Mouse (Mus musculus) cerebellum, postnatal 25 days (tissue): ENCODE measurements around the gene Meox2.
A peak's percentile ranks its signal among the peaks of the same experiment; 100 is the strongest.

Experiments used
- DNase-seq, 2 experiments: peaks; one replicate each; pipeline ENCODE4 v3.0.0; 2021; ENCODE audit warnings: mixed read lengths in 2 of 2

The Meox2 gene

GRCm38 (mm10) chr12:37108390-37108738, at the start of gene Meox2:
Gene Meox2 (plus strand): TSS chr12:37108540.
- peak in 1 of 2 experiments; percentile 3 for DNase-seq

GRCm38 (mm10) chr12:37072636-37073035, 35.7 kb upstream of the Meox2 start:
- DNase-seq = no peak

GRCm38 (mm10) chr12:37077308-37077707, 31.0 kb upstream of the Meox2 start:
- no peak for DNase-seq

- peak in 1 of 2 experiments; percentile 3 for DNase-seq
Observed at GRCm38 (mm10) chr12:37080005-37080404, 28.3 kb upstream of the Meox2 start.

GRCm38 (mm10) chr12:37106541-37106940, 1.8 kb upstream of the Meox2 start:
- DNase-seq = no peak

- DNase-seq = no peak
Observed at GRCm38 (mm10) chr12:37107150-37107549, 1.2 kb upstream of the Meox2 start.

- peak; percentile 6 to 14 for DNase-seq
Observed at GRCm38 (mm10) chr12:37107713-37108389, 489 bp upstream of the Meox2 start.

GRCm38 (mm10) chr12:37108819-37109473, 606 bp downstream of the Meox2 start:
- DNase-seq = peak; percentile 11 to 16

GRCm38 (mm10) chr12:37109474-37110012, 1.2 kb downstream of the Meox2 start:
- peak in 1 of 2 experiments; percentile 5 for DNase-seq

GRCm38 (mm10) chr12:37110977-37111376, 2.6 kb downstream of the Meox2 start:
- DNase-seq = no peak

GRCm38 (mm10) chr12:37119246-37119645, 10.9 kb downstream of the Meox2 start:
- DNase-seq = no peak

GRCm38 (mm10) chr12:37123763-37124162, 15.4 kb downstream of the Meox2 start:
- no peak for DNase-seq

GRCm38 (mm10) chr12:37142080-37142703, 33.9 kb downstream of the Meox2 start:
- DNase-seq = no peak

GRCm38 (mm10) chr12:37143879-37144278, 35.5 kb downstream of the Meox2 start:
- DNase-seq = no peak

GRCm38 (mm10) chr12:37167742-37168141, 59.4 kb downstream of the Meox2 start:
- DNase-seq = peak; percentile 47 to 54

GRCm38 (mm10) chr12:37173324-37173723, 65.0 kb downstream of the Meox2 start:
- no peak for DNase-seq

GRCm38 (mm10) chr12:37183689-37184088, 75.3 kb downstream of the Meox2 start:
- DNase-seq = peak in 1 of 2 experiments; percentile 25

- DNase-seq = no peak
Observed at GRCm38 (mm10) chr12:37188940-37189488, 80.7 kb downstream of the Meox2 start.
